Mouse (Mus musculus) heart, adult 2 months (tissue): ENCODE data around the gene Cct8l1.

Experiments
- CTCF ChIP-seq: fragments of 200-600 bp; IDR thresholded peaks from 2 replicates; pipeline ENCODE4 v1.8.1; 2022; ENCODE audit warnings: antibody characterized with exemption, mild to moderate bottlenecking, moderate library complexity
- EP300 ChIP-seq: fragments of 200-500 bp; IDR thresholded peaks from 2 replicates; pipeline ENCODE4 v1.6.1; 2011; ENCODE audit warnings: low read depth, low read length, control low read depth; ENCODE audit not compliant: insufficient read depth
- POLR2A ChIP-seq: fragments of 200-500 bp; IDR thresholded peaks from 2 replicates; pipeline ENCODE4 v1.6.1; 2011; ENCODE audit warnings: mild to moderate bottlenecking, low read depth, low read length, control low read depth; ENCODE audit not compliant: insufficient read depth

DNA sequence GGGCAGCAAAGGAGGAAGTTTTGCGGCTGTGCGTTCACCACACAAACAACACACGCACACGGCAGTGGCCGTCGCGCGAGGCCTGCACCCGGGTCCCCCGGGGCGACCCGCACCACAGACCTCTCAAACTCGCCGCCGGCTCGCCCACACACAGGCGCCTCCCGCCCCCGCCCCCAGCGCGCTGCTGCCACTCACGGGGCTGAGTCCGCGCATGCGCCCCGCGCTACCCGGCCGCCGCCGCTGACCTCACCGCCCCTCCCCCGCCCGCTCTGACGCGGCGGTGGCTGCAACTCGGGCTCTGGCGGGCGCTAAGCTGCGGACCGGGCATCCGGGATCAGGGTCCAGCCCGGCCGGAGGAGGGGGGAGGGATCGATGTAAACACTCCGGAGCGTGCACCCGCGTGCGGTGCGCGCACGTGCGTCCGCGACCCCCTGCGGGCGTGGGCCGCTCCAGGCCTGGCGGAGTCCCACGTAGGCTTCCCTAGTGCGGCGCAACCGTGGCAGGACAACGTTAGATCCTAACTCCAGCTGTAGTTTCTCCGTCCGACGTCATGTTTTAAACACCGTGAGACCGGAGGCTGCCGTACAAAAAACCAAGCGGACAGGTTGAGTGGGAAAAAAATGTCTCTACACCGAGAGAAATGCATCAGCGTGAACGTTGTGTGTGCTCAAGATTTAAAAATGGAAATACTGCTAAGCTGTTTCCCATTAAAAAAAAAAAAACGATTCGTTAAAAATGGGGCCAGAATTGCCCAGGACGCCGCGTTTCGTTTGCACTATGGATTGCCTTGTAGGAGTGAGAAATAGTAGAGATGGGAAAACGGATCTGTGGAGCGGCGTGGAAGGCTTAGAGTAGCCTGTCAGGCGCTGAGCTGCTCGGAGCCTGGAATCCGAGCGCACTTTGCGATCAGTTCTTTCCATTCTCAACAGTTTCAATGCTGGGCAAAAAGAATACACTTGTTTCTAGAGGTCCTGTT is 16.2 kb upstream of the Cct8l1 start:
- TF ChIP-seq POLR2A (no peak; the same call in 1 of the 2 replicates), CTCF (peak; percentile 15; the same call in 1 of the 2 replicates), EP300 (no peak)
